Mouse (Mus musculus): ENCODE results near the gene Gm6899. TPM values are rescaled to one million over a fixed set of nuclear protein-coding genes. Genes with fewer than 3 reads are reported as not detected.

Gene Gm6899
- total RNA-seq (2014; fragmentation: Nextera tagmentation), result not detected in 2 replicates
- total RNA-seq (2017), result not detected in 2 replicates

GRCm38 (mm10) chr11:26593061-26594059 is at the start of gene Gm6899, which contains the start of gene Vrk2:
Gene Gm6899, plus strand, starts transcription at chr11:26593241.
Gene Vrk2, minus strand, starts transcription at chr11:26593999.
- ATAC-seq (replicated peaks; ENCODE audit: poor library complexity, severe bottlenecking), result peak; percentile 97

- ATAC-seq (replicated peaks; ENCODE audit: poor library complexity, severe bottlenecking), result no peak
Measured at GRCm38 (mm10) chr11:26551551-26551950, 41.5 kb upstream of the Gm6899 start.

DNA sequence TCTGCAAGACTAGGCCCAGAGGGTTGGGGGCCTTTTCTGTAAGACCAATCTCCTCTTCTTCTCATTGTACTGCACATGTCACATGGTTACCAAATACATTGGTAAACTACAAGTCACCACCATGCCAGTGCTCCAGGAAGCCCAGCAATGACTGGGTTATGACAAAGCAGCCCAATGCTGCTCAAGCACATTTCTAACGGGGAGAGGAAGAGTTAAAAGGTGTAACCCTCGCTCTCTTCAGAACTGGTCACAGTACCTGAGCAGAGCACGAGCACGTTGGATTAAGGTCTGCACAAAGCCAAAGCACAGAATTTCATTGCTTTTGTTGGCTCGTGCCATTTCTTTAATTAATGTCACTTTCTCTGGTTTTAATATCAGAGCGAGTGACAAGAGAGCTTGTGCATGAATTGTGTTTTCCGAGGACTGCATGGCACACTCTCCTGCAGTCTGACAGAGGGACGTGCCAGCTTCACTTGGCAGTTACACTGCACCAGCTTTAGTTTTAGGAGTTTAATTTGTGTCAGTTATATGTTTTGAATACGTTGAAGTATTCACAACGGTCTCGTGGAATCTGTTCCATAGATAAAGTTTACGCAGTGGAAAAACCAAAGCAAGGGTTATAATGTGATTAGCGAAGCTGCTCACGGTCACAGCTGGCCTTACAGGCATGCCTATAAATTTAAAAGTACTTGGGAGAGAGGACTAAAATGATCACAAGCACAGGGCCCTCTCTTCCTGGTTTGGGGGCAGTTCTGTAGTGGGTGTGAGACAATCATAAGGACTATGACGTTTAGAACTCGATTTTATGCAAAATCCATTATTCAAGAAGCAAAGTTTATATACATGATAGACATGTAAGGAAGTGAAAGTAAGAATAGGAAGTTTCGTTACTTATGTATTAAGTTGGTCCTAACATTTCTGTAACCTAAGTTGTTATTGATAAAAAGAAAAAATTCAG is 7.4 kb upstream of the Gm6899 start:
- ATAC-seq (replicated peaks; ENCODE audit: poor library complexity, severe bottlenecking), result peak; percentile 78

- ATAC-seq (replicated peaks; ENCODE audit: poor library complexity, severe bottlenecking), result peak; percentile 78
Measured at GRCm38 (mm10) chr11:26586367-26587183, 6.5 kb upstream of the Gm6899 start.

DNA sequence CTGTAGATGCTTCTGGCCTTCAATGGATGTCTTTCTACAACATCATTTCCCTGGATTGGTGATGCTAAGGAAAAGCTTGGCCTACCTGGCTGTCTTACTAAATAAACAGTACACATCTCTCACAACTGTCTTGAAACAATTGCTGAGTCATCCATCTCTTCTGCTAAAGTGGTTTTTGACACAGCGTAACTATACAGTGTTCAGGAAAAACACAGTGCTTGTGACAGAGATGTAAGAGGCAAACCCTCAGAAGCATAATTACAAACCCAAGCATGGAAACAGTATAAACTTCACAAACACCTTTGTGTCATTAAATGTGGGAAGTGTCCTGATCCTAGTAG is 5.9 kb upstream of the Gm6899 start:
- peak; percentile 21 for ATAC-seq (replicated peaks; ENCODE audit: poor library complexity, severe bottlenecking)

GRCm38 (mm10) chr11:26592395-26593053 is 517 bp upstream of the Gm6899 start:
- ATAC-seq (replicated peaks; ENCODE audit: poor library complexity, severe bottlenecking), result no peak

DNA sequence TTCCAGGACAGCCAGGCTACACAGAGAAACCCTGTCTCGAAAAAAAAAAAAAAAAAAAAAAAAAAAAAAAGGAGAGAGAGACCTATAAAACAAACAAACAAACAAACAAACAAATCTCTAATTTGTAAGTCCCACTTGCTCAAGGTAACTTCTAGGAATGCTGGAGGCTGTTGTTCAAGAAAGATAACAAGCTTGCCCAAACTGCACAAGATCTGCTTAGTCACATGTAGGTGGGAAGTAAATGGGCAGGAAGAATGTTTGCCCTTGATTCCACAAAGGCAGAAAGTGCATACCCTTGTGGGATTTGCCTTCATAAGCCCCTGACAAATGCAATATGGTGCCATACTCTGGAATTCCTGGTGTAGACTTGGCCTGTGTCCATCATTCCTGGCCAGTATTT is 1.4 kb downstream of the Gm6899 start:
- ATAC-seq (replicated peaks; ENCODE audit: poor library complexity, severe bottlenecking), result no peak

DNA sequence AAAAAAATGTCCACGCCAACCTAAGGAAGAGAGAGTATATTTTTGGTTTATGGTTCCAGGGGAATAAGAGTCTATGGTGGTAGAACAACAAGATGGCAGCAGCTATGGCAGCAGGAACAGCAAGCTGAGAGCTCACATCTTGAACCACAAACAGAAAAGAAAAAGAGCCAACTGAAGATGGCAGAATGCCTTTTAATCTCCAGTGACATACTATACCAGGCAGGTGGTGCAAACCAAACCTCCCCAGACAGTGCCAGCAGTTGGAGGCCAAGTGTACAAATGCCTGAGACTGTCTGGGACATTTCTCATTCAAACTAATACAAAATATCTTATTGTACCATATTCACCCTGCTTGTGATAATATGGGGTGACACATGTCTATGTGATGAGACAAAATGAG is 3.1 kb downstream of the Gm6899 start:
- no peak for ATAC-seq (replicated peaks; ENCODE audit: poor library complexity, severe bottlenecking)

GRCm38 (mm10) chr11:26597145-26597544 is 4.1 kb downstream of the Gm6899 start:
- no peak for ATAC-seq (replicated peaks; ENCODE audit: poor library complexity, severe bottlenecking)

DNA sequence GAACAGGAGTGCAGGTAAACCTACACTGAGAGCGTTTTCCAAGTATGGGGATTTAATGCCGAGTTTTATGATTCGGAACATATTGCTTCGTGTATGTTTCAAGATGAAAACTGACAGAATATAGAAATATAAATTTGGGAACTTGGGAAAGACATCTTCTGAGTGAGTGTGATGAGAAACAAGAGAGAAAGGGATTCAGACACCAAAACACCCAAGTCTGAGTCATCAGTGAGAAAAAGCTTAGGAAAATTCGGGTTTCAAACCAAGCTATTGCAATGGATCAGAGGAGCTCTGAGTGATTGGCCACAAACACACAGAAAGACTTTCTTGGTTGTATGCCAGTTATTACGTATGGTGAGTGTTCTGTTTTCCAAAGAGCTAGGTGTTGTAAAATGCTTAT is 4.7 kb downstream of the Gm6899 start:
- no peak for ATAC-seq (replicated peaks; ENCODE audit: poor library complexity, severe bottlenecking)

DNA sequence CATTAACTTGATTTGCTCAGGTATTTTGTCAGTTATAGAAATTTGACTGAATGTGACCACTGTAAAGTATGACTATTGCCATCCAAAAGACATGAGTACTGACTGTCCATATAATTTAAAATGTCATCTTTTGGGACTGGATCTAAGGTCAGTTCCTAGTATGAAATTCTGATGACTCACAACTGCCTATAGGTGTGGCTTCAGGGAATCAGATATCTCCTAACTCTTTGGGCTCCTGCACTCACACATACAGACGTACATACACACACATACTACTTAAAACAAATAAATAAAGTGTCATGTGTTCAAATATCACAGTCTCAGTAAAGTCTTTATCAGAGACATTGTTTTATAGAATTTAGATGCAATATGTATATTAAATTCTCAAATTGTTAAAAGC is 5.8 kb downstream of the Gm6899 start:
- ATAC-seq (replicated peaks; ENCODE audit: poor library complexity, severe bottlenecking), result no peak

DNA sequence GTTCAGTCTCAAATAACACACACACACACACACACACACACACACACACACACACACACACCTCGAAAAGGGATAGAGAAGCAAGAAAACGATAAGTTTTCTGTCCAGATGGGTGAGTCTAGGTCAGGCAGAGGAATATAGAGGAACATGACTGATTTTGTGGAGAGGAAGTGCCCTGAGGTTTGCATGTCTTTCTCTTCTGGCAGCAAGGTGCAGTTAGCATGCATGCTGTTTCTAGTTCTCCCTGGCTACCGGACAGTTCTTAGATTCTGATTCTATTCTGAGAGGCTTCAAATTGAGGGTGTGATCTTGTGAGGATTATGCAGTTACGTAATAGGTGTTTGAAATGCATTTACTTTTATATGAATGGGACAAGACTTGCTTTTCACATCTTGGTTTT is 7.7 kb downstream of the Gm6899 start:
- peak; percentile 52 for ATAC-seq (replicated peaks; ENCODE audit: poor library complexity, severe bottlenecking)

DNA sequence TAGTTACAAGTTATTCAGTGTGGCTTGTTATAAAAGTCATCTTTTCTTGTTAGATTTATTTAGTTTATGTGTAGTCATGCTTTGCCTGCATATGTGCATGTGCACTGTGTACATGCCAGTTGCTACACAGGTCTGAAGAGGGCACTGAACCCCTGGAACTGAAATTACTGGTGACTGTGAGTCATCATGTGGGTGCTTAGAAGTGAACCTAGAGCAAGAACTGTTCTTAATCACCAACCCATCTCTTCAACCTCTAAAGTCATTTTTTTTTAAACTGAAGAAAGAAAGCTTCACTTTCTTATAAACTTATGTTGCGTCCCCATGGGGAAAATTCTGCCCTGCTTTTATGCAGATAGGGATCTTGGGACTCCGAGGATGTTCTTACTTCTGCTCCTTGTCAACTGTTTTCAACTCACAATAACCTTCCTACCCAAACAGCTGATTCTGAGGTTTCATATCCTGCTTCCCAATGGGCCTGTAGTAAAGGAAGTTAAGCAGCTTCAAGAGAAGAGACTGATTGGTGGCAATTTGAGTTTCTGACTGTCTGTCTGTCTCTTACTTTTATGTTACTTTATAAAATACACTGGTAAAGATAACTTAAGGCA is 8.6 kb downstream of the Gm6899 start:
- peak; percentile 57 for ATAC-seq (replicated peaks; ENCODE audit: poor library complexity, severe bottlenecking)

DNA sequence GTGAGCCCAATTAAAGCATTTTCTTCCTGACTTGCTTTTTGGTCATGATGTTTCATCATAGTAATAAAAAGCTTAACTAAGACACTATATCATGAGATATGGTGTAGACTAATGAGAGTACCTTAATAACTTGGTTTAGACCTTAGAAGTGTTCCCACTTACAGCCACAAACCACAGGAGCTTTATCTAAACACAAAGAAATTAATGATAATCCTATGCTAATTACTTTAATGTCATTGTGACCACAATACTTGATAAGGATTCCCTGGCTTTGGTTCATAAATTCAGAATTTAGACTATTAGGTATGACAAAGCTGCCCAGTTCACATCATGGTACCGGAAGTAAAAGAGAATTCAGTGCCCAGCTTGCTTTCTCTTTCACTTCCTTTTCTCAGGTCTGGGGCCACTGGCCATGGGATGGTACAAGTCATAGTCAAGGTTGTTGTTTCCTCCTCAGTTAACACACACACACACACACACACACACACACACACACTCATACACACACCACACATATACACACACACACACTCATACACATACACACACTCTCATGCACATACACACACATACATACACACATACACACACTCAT is 11.1 kb downstream of the Gm6899 start:
- peak; percentile 85 for ATAC-seq (replicated peaks; ENCODE audit: poor library complexity, severe bottlenecking)

- no peak for ATAC-seq (replicated peaks; ENCODE audit: poor library complexity, severe bottlenecking)
Measured at GRCm38 (mm10) chr11:26608795-26609194, 15.8 kb downstream of the Gm6899 start.

DNA sequence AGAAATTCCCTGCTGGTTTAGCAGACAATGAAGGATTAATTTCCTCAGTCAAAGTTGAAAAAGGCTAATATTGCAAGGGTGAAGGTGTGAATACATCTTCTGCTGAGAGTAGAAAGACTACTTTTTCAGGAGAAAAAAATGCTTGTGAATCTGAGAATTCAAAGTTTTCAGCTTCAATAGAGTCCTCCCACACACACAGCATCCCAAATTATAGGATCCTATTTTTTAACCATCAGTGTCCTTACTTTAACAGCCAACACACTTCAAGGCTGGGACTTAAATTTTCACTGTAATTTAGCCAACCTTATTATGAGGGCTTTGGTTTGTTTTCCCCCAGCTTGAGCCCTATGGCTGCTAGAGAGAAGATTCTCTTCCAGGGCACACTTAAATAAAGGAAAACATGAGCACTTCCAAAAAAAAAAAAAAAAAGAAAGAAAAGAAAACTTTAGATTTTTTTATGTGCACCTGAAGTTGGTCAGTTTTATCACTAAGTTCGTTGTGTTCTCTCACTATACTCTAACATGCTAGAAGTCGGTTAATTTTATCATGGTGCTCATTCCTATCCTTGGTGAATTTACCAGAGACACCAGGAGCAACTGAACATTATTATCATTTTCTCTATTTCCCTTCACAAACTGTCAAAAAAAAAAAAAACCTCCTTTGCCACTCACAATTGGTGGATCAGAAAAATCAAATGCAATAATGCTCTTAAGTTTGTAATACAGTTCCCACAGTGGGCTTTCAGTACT is 25.6 kb downstream of the Gm6899 start:
- no peak for ATAC-seq (replicated peaks; ENCODE audit: poor library complexity, severe bottlenecking)

DNA sequence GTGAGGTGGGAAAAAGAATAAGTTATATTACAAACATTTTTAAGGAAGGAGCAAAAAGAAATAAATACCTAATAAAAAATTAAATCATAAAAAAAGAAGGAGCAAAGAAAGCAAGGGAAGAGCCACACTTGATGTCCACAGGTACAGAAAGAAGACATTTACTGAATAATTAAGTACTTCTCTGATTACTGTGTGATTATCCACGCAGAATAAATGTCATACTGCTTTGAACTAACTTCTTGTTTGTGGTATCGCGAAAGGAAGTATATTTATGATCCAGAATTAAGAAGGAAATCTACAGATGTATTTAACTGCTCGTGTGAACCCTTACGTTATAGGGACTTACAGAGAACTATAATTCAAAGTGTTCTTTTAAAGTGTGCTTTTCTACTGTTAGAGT is 29.7 kb downstream of the Gm6899 start:
- ATAC-seq (replicated peaks; ENCODE audit: poor library complexity, severe bottlenecking), result no peak

GRCm38 (mm10) chr11:26636239-26636638 is 43.2 kb downstream of the Gm6899 start:
- ATAC-seq (replicated peaks; ENCODE audit: poor library complexity, severe bottlenecking), result no peak

All from granulocyte monocyte progenitor cell, adult 5-6 weeks (primary cell).